Mouse (Mus musculus) intestine, embryonic 16.5 days (tissue): Measurements from ENCODE around the gene Tgif2. TPM values are rescaled to one million over a fixed set of nuclear protein-coding genes. Genes with fewer than 3 reads are reported as not detected.
"Not testable (repeated sequence)": the region's sequence is repeated elsewhere in the genome, so short reads cannot be mapped to it uniquely, and the experiment has no call there.

Experiments
- ATAC-seq: fragments of 200-750 bp; cut with Nextera tagmentation; 2 replicates; pipeline ENCODE4 v1.8.0; 2017; ENCODE audit warnings: moderate TSS enrichment, moderate library complexity
- H3K27ac ChIP-seq: fragments of 300-500 bp; sonication (generic); 2 replicates; pipeline ENCODE4 v1.5.1; 2014; ENCODE audit warnings: mild to moderate bottlenecking, low read length
- H3K27me3 ChIP-seq: fragments of 300-500 bp; sonication (generic); replicated peaks from 2 replicates; pipeline ENCODE4 v1.6.1; 2014; ENCODE audit warnings: low read length, control low read depth, mixed read lengths; ENCODE audit not compliant: control insufficient read depth, insufficient read depth
- H3K36me3 ChIP-seq: fragments of 300-500 bp; sonication (generic); 2 replicates; pipeline ENCODE4 v1.6.1; 2014; ENCODE audit warnings: low read length, control low read depth; ENCODE audit not compliant: control insufficient read depth, insufficient read depth
- H3K4me1 ChIP-seq: fragments of 300-500 bp; sonication (generic); 2 replicates; pipeline ENCODE4 v1.6.1; 2014; ENCODE audit warnings: low read length, control low read depth, mixed read lengths; ENCODE audit not compliant: control insufficient read depth, insufficient read depth
- H3K4me2 ChIP-seq: fragments of 300-500 bp; sonication (generic); 2 replicates; pipeline ENCODE4 v1.6.1; 2014; ENCODE audit warnings: low read depth, low read length, control low read depth
- H3K4me3 ChIP-seq: fragments of 300-500 bp; sonication (generic); 2 replicates; pipeline ENCODE4 v1.5.1; 2014; ENCODE audit warnings: mild to moderate bottlenecking, low read length
- H3K9ac ChIP-seq: fragments of 300-500 bp; sonication (generic); 2 replicates; pipeline ENCODE4 v1.6.1; 2014; ENCODE audit warnings: low read depth, low read length
- H3K9me3 ChIP-seq: fragments of 300-500 bp; sonication (generic); 2 replicates; pipeline ENCODE4 v1.6.1; 2016; ENCODE audit warnings: low read length, control low read depth; ENCODE audit not compliant: control insufficient read depth
- WGBS: fragments of 180-500 bp; shearing (Covaris S2); extraction: QIAGEN DNeasy Blood & Tissue Kit; methylation state at CpG from one replicate; pipeline ENCODE4 v1.1.7; 2014; 5-methylcytosine and 5-hydroxymethylcytosine counted together
- polyA plus RNA-seq: library from polyadenylated mRNA; unstranded; fragments of >200 nt; fragmentation: Nextera tagmentation; extraction: Ambion mirVana; gene quantifications from 2 replicates; pipeline ENCODE4 v1.2.1, GENCODE M21; 2015

Tgif2 gene
- polyA plus RNA-seq, 1 experiment from 2014 or later: 28.6 TPM

- ATAC-seq: no peak
- no peak overlapping the region for H3K27ac ChIP-seq
- WGBS: 58% methylated on average over 15 of the region's 15 CpGs
These were observed 54.9 kb downstream of the Tgif2 start for GRCm38 (mm10) chr2:156894496-156895265.

GRCm38 (mm10) chr2:156896384-156896914 lies 56.6 kb downstream of the Tgif2 start:
- no peaks in the 10 kb centered on the region; the same call in 1 of the 2 replicates for H3K4me1 ChIP-seq
- no peaks in the 10 kb centered on the region for H3K9me3 ChIP-seq
- no peaks in the 10 kb centered on the region for H3K36me3 ChIP-seq
- H3K9ac ChIP-seq: no peak overlapping the region
- 64% methylated on average over 9 of the region's 9 CpGs for WGBS
- no peak overlapping the region for H3K4me2 ChIP-seq
- no peaks in the 10 kb centered on the region for H3K27me3 ChIP-seq
- no peak overlapping the region for H3K4me3 ChIP-seq
- H3K27ac ChIP-seq: no peak overlapping the region
- no peak for ATAC-seq

More at GRCm38 (mm10) chr2:156894496-156895265, 54.9 kb downstream of the Tgif2 start:
- no peaks in the 10 kb centered on the region for H3K9me3 ChIP-seq
- no peaks in the 10 kb centered on the region for H3K36me3 ChIP-seq
- H3K27me3 ChIP-seq: no peaks in the 10 kb centered on the region
- H3K4me2 ChIP-seq: no peak overlapping the region
- H3K4me1 ChIP-seq: no peaks in the 10 kb centered on the region; the same call in 1 of the 2 replicates
- H3K9ac ChIP-seq: no peak overlapping the region
- H3K4me3 ChIP-seq: no peak overlapping the region

- no peak overlapping the region for H3K27ac ChIP-seq
- WGBS: 79% methylated on average over 9 of the region's 9 CpGs
These were observed 57.2 kb downstream of the Tgif2 start for GRCm38 (mm10) chr2:156897034-156897433.

GRCm38 (mm10) chr2:156898374-156898773 lies 58.6 kb downstream of the Tgif2 start:
- Histone ChIP-seq H3K27me3 (no peaks in the 10 kb centered on the region), H3K4me1 (no peaks in the 10 kb centered on the region; the same call in 1 of the 2 replicates), H3K4me3 (no peak overlapping the region), H3K9me3 (no peaks in the 10 kb centered on the region), H3K27ac (no peak overlapping the region), H3K9ac (no peak overlapping the region), H3K4me2 (no peak overlapping the region), H3K36me3 (no peaks in the 10 kb centered on the region)
- no peak for ATAC-seq
- 52% methylated on average over 4 of the region's 4 CpGs for whole genome bisulfite sequencing

More at GRCm38 (mm10) chr2:156897034-156897433, 57.2 kb downstream of the Tgif2 start:
- no peak overlapping the region for H3K9ac ChIP-seq
- H3K4me2 ChIP-seq: no peak overlapping the region
- H3K4me1 ChIP-seq: no peaks in the 10 kb centered on the region; the same call in 1 of the 2 replicates
- no peak for ATAC-seq
- no peaks in the 10 kb centered on the region for H3K9me3 ChIP-seq
- H3K27me3 ChIP-seq: no peaks in the 10 kb centered on the region
- H3K4me3 ChIP-seq: no peak overlapping the region
- H3K36me3 ChIP-seq: no peaks in the 10 kb centered on the region

- no peak for ATAC-seq
- no peaks in the 10 kb centered on the region; the same call in 1 of the 2 replicates for H3K4me1 ChIP-seq
- H3K4me3 ChIP-seq: no peak overlapping the region
- H3K27me3 ChIP-seq: no peaks in the 10 kb centered on the region
- no peak overlapping the region for H3K9ac ChIP-seq
- WGBS: 76% methylated on average over 4 of the region's 4 CpGs
- H3K4me2 ChIP-seq: no peak overlapping the region
- H3K9me3 ChIP-seq: no peaks in the 10 kb centered on the region
- H3K27ac ChIP-seq: no peak overlapping the region
- no peaks in the 10 kb centered on the region for H3K36me3 ChIP-seq
These were observed 59.4 kb downstream of the Tgif2 start for GRCm38 (mm10) chr2:156899184-156899583.

GRCm38 (mm10) chr2:156901344-156901743 lies 61.5 kb downstream of the Tgif2 start:
- no peaks in the 10 kb centered on the region for H3K4me1 ChIP-seq
- 54% methylated on average over 2 of the region's 2 CpGs for WGBS
- no peaks in the 10 kb centered on the region for H3K9me3 ChIP-seq
- H3K4me2 ChIP-seq: no peak overlapping the region
- no peak for ATAC-seq
- H3K27ac ChIP-seq: no peak overlapping the region
- no peaks in the 10 kb centered on the region for H3K27me3 ChIP-seq
- H3K36me3 ChIP-seq: no peaks in the 10 kb centered on the region
- H3K9ac ChIP-seq: no peak overlapping the region
- H3K4me3 ChIP-seq: no peak overlapping the region

- no peaks in the 10 kb centered on the region for H3K36me3 ChIP-seq
- no peak overlapping the region for H3K27ac ChIP-seq
- H3K4me3 ChIP-seq: no peak overlapping the region
- H3K9me3 ChIP-seq: no peaks in the 10 kb centered on the region
- H3K4me2 ChIP-seq: no peak overlapping the region
- no peak overlapping the region for H3K9ac ChIP-seq
- no peak for ATAC-seq
- no peaks in the 10 kb centered on the region for H3K27me3 ChIP-seq
- H3K4me1 ChIP-seq: no peaks in the 10 kb centered on the region
- WGBS: 62% methylated on average over 6 of the region's 6 CpGs
These were observed 62.1 kb downstream of the Tgif2 start for GRCm38 (mm10) chr2:156901883-156902282.

GRCm38 (mm10) chr2:156902411-156902810 lies 62.6 kb downstream of the Tgif2 start:
- not testable (repeated sequence) for H3K36me3 ChIP-seq
- 76% methylated on average over 4 of the region's 4 CpGs for WGBS

GRCm38 (mm10) chr2:156903367-156903766 lies 63.6 kb downstream of the Tgif2 start:
- ATAC-seq: no peak
- 27% methylated on average over 2 of the region's 2 CpGs for WGBS

More at GRCm38 (mm10) chr2:156902411-156902810, 62.6 kb downstream of the Tgif2 start:
- not testable (repeated sequence) for H3K4me3 ChIP-seq, ATAC-seq, H3K27ac ChIP-seq, H3K4me1 ChIP-seq, H3K27me3 ChIP-seq, H3K9ac ChIP-seq, H3K4me2 ChIP-seq, H3K9me3 ChIP-seq

More at GRCm38 (mm10) chr2:156903367-156903766, 63.6 kb downstream of the Tgif2 start:
- Histone ChIP-seq H3K9me3 (no peaks in the 10 kb centered on the region), H3K4me1 (no peaks in the 10 kb centered on the region), H3K27ac (no peak overlapping the region), H3K4me2 (no peak overlapping the region), H3K9ac (no peak overlapping the region), H3K4me3 (no peak overlapping the region), H3K27me3 (no peaks in the 10 kb centered on the region), H3K36me3 (no peaks in the 10 kb centered on the region)
